Mouse (Mus musculus) megakaryocyte progenitor cell, adult 5-6 weeks (primary cell): Measurements from ENCODE around the gene Tbx20. TPM values are rescaled to one million over a fixed set of nuclear protein-coding genes. Genes with fewer than 3 reads are reported as not detected.

Source experiments
- ATAC-seq: replicated peaks from 2 replicates; pipeline ENCODE4 v1.8.0; 2016; ENCODE audit warnings: mild to moderate bottlenecking, moderate TSS enrichment, inconsistent platforms; ENCODE audit not compliant: poor library complexity
- total RNA-seq, 2 experiments: library from RNA; stranded (forward) in 1 of 2; stranded (reverse) in 1 of 2; fragments of 157-497, 149-512 nt in 1 of 2; fragments of 200-1000 nt in 1 of 2; gene quantifications; 2 replicates each; pipeline versions ENCODE4 v1.2.3 to v1.2.4; 2015 to 2017

The Tbx20 gene
- total RNA-seq (2015) (not detected in 2 replicates), total RNA-seq (2017) (not detected in 2 replicates)

GRCm38 (mm10) chr9:24774160-24774969 is at the start of gene Tbx20:
TSS of gene Tbx20 (minus strand) at chr9:24774303.
- peak; percentile 63 for ATAC-seq

DNA sequence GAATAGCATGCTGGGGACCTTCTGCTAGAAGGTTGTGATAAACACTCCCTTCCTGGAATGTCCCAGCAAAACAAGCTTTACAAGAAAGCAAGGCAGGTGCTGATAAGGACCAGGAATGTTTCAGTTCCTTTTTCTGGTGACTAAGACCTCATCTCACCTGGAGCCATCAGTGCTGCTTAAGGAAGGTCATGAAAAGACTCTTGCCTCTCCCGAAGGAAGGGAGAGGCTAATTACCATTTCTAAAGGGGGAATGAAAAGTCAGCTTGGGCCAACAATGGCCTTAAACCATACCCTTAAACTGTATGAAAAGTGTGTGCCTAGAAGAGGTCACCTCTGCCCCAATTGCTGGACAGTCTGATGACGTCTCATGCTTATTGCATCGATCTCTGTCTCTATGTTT is 44.4 kb upstream of the Tbx20 start:
- no peak for ATAC-seq

GRCm38 (mm10) chr9:24812461-24812860 is 38.4 kb upstream of the Tbx20 start:
- no peak for ATAC-seq

- no peak for ATAC-seq
Observed at GRCm38 (mm10) chr9:24792110-24792509, 18.0 kb upstream of the Tbx20 start.

GRCm38 (mm10) chr9:24789396-24789795 is 15.3 kb upstream of the Tbx20 start:
- no peak for ATAC-seq

GRCm38 (mm10) chr9:24782338-24782737 is 8.2 kb upstream of the Tbx20 start:
- no peak for ATAC-seq

GRCm38 (mm10) chr9:24780929-24781441 is 6.9 kb upstream of the Tbx20 start:
- ATAC-seq = peak; percentile 38; the same call in 1 of the 2 replicates

- no peak for ATAC-seq
Observed at GRCm38 (mm10) chr9:24780391-24780928, 6.4 kb upstream of the Tbx20 start.

DNA sequence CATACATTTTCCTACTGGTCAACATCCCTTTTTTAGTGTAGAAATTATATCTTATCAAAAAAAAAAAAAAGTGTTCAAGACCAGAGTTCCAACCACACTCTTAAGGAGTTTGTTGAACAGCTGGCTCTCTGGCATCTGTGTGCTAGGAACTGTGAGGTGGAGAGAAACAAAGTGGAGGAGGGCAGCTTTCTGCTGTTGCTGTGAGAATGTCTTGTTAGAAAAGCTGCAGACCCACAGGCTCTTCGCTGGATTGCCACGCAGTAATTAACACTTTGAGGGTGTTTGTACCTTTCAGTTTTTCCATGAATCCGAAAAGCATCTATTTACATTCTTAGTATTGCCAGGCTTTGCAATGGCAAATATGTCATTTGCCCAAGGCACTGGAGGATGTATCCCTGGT is 5.9 kb upstream of the Tbx20 start:
- ATAC-seq = no peak

DNA sequence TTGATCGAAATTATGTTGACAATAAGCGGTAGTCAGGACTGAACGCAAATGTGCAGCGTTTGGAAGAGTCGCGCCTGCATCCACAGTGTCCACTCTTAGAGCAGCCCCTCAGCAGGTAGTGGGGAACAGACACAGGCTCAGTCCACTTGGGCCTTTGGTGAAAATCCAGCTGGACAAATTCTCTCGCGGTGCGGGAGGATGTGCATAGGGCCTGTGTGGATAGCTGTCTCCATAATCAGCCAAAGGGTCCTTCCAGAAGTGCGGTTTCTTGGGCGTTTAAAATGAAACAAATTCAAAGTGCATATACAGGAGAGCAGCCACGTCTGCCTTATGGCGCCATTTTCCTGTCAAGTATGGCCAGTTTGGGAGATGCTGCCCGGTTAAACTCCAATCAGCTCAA is 4.5 kb upstream of the Tbx20 start:
- no peak for ATAC-seq

DNA sequence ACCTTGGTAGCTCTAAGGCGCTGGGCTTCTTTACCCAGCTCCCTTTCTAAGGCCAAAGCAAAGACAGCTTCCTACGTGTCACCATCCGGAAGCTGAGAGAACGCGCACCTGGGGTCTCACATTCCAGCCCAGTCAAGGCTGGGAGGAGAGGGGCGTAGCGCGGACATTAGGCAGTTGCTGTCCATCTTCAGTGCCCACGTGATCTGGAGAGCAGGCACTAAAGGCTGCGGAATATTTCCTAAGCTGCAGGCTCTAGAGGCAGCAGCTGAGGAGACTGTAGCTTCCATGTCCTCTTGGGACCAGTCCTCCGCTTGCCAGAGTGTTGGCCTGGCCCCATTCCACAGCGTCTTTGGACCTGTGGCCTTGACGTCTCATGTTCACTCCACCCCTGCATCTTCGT is 3.9 kb upstream of the Tbx20 start:
- ATAC-seq = no peak

GRCm38 (mm10) chr9:24777176-24777895 is 3.2 kb upstream of the Tbx20 start:
- no peak for ATAC-seq

GRCm38 (mm10) chr9:24776487-24776886 is 2.4 kb upstream of the Tbx20 start:
- ATAC-seq = no peak

DNA sequence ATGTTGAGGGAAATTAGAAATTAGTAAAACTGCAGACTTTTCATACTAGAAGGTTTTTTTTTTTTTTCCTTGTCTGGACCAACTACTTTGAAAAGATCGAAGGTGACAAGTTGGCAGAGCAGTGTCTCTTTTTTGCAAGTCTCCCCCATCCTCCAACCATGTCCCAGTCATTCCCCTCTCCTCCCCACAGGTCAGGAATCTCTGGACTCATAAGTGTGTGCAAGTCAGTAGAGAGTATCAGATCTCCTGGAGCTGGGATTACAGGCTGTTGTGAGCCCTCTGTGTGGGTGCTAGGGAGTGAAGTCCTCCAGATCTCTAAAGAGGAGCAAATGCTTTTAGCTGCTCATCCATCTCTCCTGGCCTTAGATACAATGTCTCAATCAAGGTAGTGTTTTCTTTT is 1.5 kb upstream of the Tbx20 start:
- no peak for ATAC-seq

GRCm38 (mm10) chr9:24775001-24775400 is 898 bp upstream of the Tbx20 start:
- ATAC-seq = no peak

- ATAC-seq = no peak
Observed at GRCm38 (mm10) chr9:24773669-24774068, 434 bp downstream of the Tbx20 start.

GRCm38 (mm10) chr9:24773171-24773570 is 932 bp downstream of the Tbx20 start:
- no peak for ATAC-seq

GRCm38 (mm10) chr9:24772431-24773120 is 1.5 kb downstream of the Tbx20 start:
- no peak for ATAC-seq

GRCm38 (mm10) chr9:24771713-24772112 is 2.4 kb downstream of the Tbx20 start:
- ATAC-seq = no peak

GRCm38 (mm10) chr9:24770941-24771405 is 3.1 kb downstream of the Tbx20 start:
- ATAC-seq = no peak
